Mouse (Mus musculus): ENCODE measurements at regions not wholly inside any gene's neighbourhood (a gene's known extent, or its start where the extent isn't known, plus 50 kb on each side); places are given as distances from the start of the nearest gene placed in this dataset.

DNA sequence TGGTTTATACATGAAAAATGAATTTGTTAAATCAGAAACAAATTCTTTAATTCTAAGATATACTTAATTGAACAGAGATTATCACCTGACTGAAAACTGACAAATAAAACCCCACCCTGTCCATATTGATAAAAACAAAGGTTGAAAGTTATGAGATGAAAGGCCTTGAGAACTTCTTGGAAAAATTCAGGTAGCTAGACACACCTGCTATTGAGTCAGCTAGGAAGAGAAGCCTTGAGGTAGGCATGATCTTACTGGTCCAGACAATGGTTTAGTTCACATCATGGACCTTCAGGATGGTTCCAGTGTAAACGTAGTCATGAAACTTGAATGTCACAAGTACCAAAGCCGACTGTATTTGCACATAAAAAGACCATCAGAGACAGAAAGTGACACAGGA is 180.3 kb downstream of the 1700064H15Rik start:
- no peak for TF ChIP-seq POLR2A (IDR thresholded peaks at IDR 0.05; ENCODE audit: insufficient read length, low read depth)
- no peak for TF ChIP-seq TCF12 (IDR thresholded peaks at IDR 0.05; ENCODE audit: insufficient read depth, poor library complexity, severe bottlenecking)
- TF ChIP-seq POLR2AphosphoS2 (IDR thresholded peaks at IDR 0.05; ENCODE audit: insufficient read length, low read depth), result no peak
- no peak for TF ChIP-seq E2F4 (IDR thresholded peaks at IDR 0.05; ENCODE audit: insufficient read depth)
